28 mouse cellular contexts compared by ENCODE assay signal in the genomic region with DNA sequence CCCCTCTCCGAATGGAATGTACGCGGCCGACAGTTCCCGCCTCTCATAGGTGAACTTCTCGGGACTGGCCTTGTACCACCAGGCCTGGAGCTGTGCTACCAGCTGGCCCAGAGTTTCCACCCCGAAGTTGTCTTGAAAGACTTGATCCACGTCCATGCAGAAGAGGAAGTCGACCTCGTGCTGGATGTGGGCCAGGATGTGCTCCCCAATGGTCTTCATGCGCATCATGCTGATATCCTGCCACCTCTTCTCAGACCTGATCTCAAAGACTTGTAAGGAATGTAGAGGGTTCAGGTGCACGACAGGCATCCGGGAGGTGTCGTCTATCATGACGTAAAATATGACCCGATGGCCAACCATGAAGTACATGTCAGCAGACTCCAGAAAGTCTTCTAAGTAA. TPM values are rescaled to one million over a fixed set of nuclear protein-coding genes. Genes with fewer than 3 reads are reported as not detected.
"Had no signal": no experiment of that assay in that cellular context is flagged by ENCODE, and none has a peak within 500 bp of the region (broad histone marks: within the 10 kb centered on the region; RNA-seq: fewer than 3 reads in every experiment).

No protein-coding gene starts in this region.

- H3K27me3 ChIP-seq: limb, embryonic 13.5 days; liver, embryonic 13.5 days had no signal

- DNase-seq: kidney, adult 2 months; kidney, postnatal 25 days; layer of hippocampus, adult 9-11 months; liver; liver, embryonic 13.5 days; lung, embryonic 14.5 days; midbrain, embryonic 14.5 days; thymus, postnatal 36 days had no signal

- H3K27ac ChIP-seq: kidney, postnatal 0 days; layer of hippocampus, adult 2 months; limb, embryonic 10.5 days; limb, embryonic 13.5 days; liver, embryonic 13.5 days; macrophage had no signal

- H3K9me3 ChIP-seq: limb, embryonic 10.5 days; limb, embryonic 13.5 days; liver, embryonic 13.5 days had no signal

- H3K36me3 ChIP-seq: limb, embryonic 10.5 days had no signal

- H3K4me1 ChIP-seq: limb, embryonic 10.5 days; limb, embryonic 13.5 days had no signal

- H3K4me2 ChIP-seq: limb, embryonic 13.5 days; liver, embryonic 13.5 days; lung, embryonic 14.5 days had no signal

- H3K9ac ChIP-seq: limb, embryonic 13.5 days; liver, embryonic 13.5 days; lung, embryonic 14.5 days had no signal

- ATAC-seq: intestine, embryonic 16.5 days; lung, postnatal 0 days had no signal

- H3K4me3 ChIP-seq: layer of hippocampus, adult 2 months; limb, embryonic 10.5 days; limb, embryonic 13.5 days; liver, embryonic 13.5 days had no signal

RNA-seq across cellular contexts. Expression of gene 4930402F06Rik, which starts 5.4 kb away (rescaled TPM):
- total RNA-seq: layer of hippocampus, adult 2 months; layer of hippocampus, postnatal 25 days; left cerebral cortex, adult 18-20 months; left cerebral cortex, postnatal 25 days; megakaryocyte, adult 5-6 weeks; midbrain, postnatal 0 days had no signal
- polyA plus RNA-seq: intestine, embryonic 16.5 days; kidney, adult 2 months; kidney, embryonic 14.5 days; kidney, postnatal 0 days; large intestine, adult 2 months; limb, embryonic 10.5 days; limb, embryonic 13.5 days; liver, embryonic 13.5 days; liver, embryonic 16.5 days; lung, embryonic 14.5 days; lung, postnatal 0 days; macrophage; midbrain, embryonic 14.5 days; midbrain, postnatal 0 days; neural tube, embryonic 11.5 days; neural tube, embryonic 14.5 days; small intestine, adult 2 months; spleen, adult 2 months; stomach, embryonic 16.5 days had no signal

RNA-seq across cellular contexts. Expression of gene 4930568D16Rik, which starts 34.9 kb away (rescaled TPM):
- total RNA-seq: layer of hippocampus, adult 2 months; layer of hippocampus, postnatal 25 days; left cerebral cortex, adult 18-20 months; left cerebral cortex, postnatal 25 days; megakaryocyte, adult 5-6 weeks; midbrain, postnatal 0 days had no signal
- polyA plus RNA-seq: intestine, embryonic 16.5 days; kidney, adult 2 months; kidney, embryonic 14.5 days; kidney, postnatal 0 days; large intestine, adult 2 months; limb, embryonic 10.5 days; limb, embryonic 13.5 days; liver, embryonic 13.5 days; liver, embryonic 16.5 days; lung, embryonic 14.5 days; lung, postnatal 0 days; macrophage; midbrain, embryonic 14.5 days; midbrain, postnatal 0 days; neural tube, embryonic 11.5 days; neural tube, embryonic 14.5 days; small intestine, adult 2 months; spleen, adult 2 months; stomach, embryonic 16.5 days had no signal
